Mouse (Mus musculus) monocyte, adult 5-6 weeks (primary cell): ENCODE data around the gene Auts2. TPM values are rescaled to one million over a fixed set of nuclear protein-coding genes. Genes with fewer than 3 reads are reported as not detected.

Experiments used
- ATAC-seq: fragments of 153-309, 156-312 bp; replicated peaks from 2 replicates; pipeline ENCODE4 v1.8.0; 2017; ENCODE audit warnings: mild to moderate bottlenecking; ENCODE audit not compliant: low TSS enrichment, insufficient number of reproducible peaks, severe bottlenecking, poor library complexity, low FRiP score
- total RNA-seq: library from RNA; stranded (forward); fragments of 200-1000, 200-491, 200-594 nt; gene quantifications from 3 replicates; pipeline ENCODE4 v1.2.3, GENCODE M21; 2017

Gene Auts2
- total RNA-seq, 1 experiment from 2014 or later = not detected

- ATAC-seq = no peak
Observed at GRCm38 (mm10) chr5:131815498-131815897, 727.6 kb downstream of the Auts2 start.

GRCm38 (mm10) chr5:131814503-131815003 lies 728.6 kb downstream of the Auts2 start:
- ATAC-seq = no peak

- no peak for ATAC-seq
Observed at GRCm38 (mm10) chr5:131813952-131814502, 729.1 kb downstream of the Auts2 start.

GRCm38 (mm10) chr5:131813331-131813781 lies 729.8 kb downstream of the Auts2 start:
- ATAC-seq = no peak

GRCm38 (mm10) chr5:131812483-131813063 lies 730.6 kb downstream of the Auts2 start:
- ATAC-seq = no peak

- ATAC-seq = no peak
Observed at GRCm38 (mm10) chr5:131806350-131806749, 736.8 kb downstream of the Auts2 start.

- ATAC-seq = no peak
Observed at GRCm38 (mm10) chr5:131805277-131805676, 737.9 kb downstream of the Auts2 start.

- ATAC-seq = no peak
Observed at GRCm38 (mm10) chr5:131803609-131804008, 739.5 kb downstream of the Auts2 start.

- no peak for ATAC-seq
Observed at GRCm38 (mm10) chr5:131802340-131803036, 740.7 kb downstream of the Auts2 start.

GRCm38 (mm10) chr5:131801924-131802323 lies 741.2 kb downstream of the Auts2 start:
- ATAC-seq = no peak

GRCm38 (mm10) chr5:131798373-131798772 lies 744.8 kb downstream of the Auts2 start:
- ATAC-seq = no peak

GRCm38 (mm10) chr5:131797044-131797443 lies 746.1 kb downstream of the Auts2 start:
- no peak for ATAC-seq

- ATAC-seq = no peak
Observed at GRCm38 (mm10) chr5:131794411-131795133, 748.6 kb downstream of the Auts2 start.

GRCm38 (mm10) chr5:131789601-131790000 lies 753.5 kb downstream of the Auts2 start:
- no peak for ATAC-seq

GRCm38 (mm10) chr5:131788008-131788407 lies 755.1 kb downstream of the Auts2 start:
- ATAC-seq = no peak

- no peak for ATAC-seq
Observed at GRCm38 (mm10) chr5:131783241-131783640, 759.9 kb downstream of the Auts2 start.

- no peak for ATAC-seq
Observed at GRCm38 (mm10) chr5:131781063-131781462, 762.1 kb downstream of the Auts2 start.

- no peak for ATAC-seq
Observed at GRCm38 (mm10) chr5:131779171-131779570, 764.0 kb downstream of the Auts2 start.

- ATAC-seq = no peak
Observed at GRCm38 (mm10) chr5:131775672-131776071, 767.5 kb downstream of the Auts2 start.
